Mouse (Mus musculus) retina, adult 2 months (tissue): ENCODE results near the gene Rnf168.
"Not testable (repeated sequence)": the region's sequence is repeated elsewhere in the genome, so short reads cannot be mapped to it uniquely, and the experiment has no call there.

ENCODE experiments used
- DNase-seq: peaks from one replicate; pipeline ENCODE4 v3.0.0-alpha.2; 2012; ENCODE audit warnings: low read depth, low spot score

Rnf168 gene

GRCm38 (mm10) chr16:32277308-32278256 lies at the start of gene Rnf168:
TSS of gene Rnf168 (plus strand) at chr16:32277459.
- DNase-seq, result peak; percentile 68

GRCm38 (mm10) chr16:32232050-32232449 lies 45.2 kb upstream of the Rnf168 start:
- DNase-seq, result not testable (repeated sequence)

- DNase-seq, result no peak
Observed at GRCm38 (mm10) chr16:32237930-32238680, 39.2 kb upstream of the Rnf168 start.

GRCm38 (mm10) chr16:32239428-32240312 lies 37.6 kb upstream of the Rnf168 start:
- no peak for DNase-seq

- no peak for DNase-seq
Observed at GRCm38 (mm10) chr16:32243901-32244300, 33.4 kb upstream of the Rnf168 start.

- no peak for DNase-seq
Observed at GRCm38 (mm10) chr16:32246351-32246791, 30.9 kb upstream of the Rnf168 start.

GRCm38 (mm10) chr16:32246952-32247370 lies 30.3 kb upstream of the Rnf168 start, which contains the start of the genes Fbxo45 and Wdr53:
TSS of gene Fbxo45 (minus strand) at chr16:32247158.
TSS of gene Wdr53 (plus strand) at chr16:32247227.
- peak; percentile 88 for DNase-seq

GRCm38 (mm10) chr16:32264225-32264624 lies 13.0 kb upstream of the Rnf168 start:
- DNase-seq, result not testable (repeated sequence)

- no peak for DNase-seq
Observed at GRCm38 (mm10) chr16:32271291-32271690, 6.0 kb upstream of the Rnf168 start, which contains the start of gene Smco1. TSS of gene Smco1 (plus strand) at chr16:32271468.

- no peak for DNase-seq
Observed at GRCm38 (mm10) chr16:32273338-32273737, 3.9 kb upstream of the Rnf168 start.

GRCm38 (mm10) chr16:32275041-32275440 lies 2.2 kb upstream of the Rnf168 start:
- DNase-seq, result no peak

GRCm38 (mm10) chr16:32275830-32276229 lies 1.4 kb upstream of the Rnf168 start:
- DNase-seq, result no peak

GRCm38 (mm10) chr16:32278396-32278795 lies 1.1 kb downstream of the Rnf168 start:
- DNase-seq, result no peak

- DNase-seq, result no peak
Observed at GRCm38 (mm10) chr16:32280211-32280610, 3.0 kb downstream of the Rnf168 start.

- no peak for DNase-seq
Observed at GRCm38 (mm10) chr16:32282608-32283007, 5.3 kb downstream of the Rnf168 start.

GRCm38 (mm10) chr16:32291821-32292220 lies 14.6 kb downstream of the Rnf168 start:
- DNase-seq, result no peak

GRCm38 (mm10) chr16:32299617-32300016 lies 22.4 kb downstream of the Rnf168 start:
- DNase-seq, result not testable (repeated sequence)

GRCm38 (mm10) chr16:32303046-32303445 lies 25.8 kb downstream of the Rnf168 start:
- DNase-seq, result no peak

- DNase-seq, result no peak
Observed at GRCm38 (mm10) chr16:32303886-32304285, 26.6 kb downstream of the Rnf168 start.

GRCm38 (mm10) chr16:32311970-32312369 lies 34.7 kb downstream of the Rnf168 start:
- no peak for DNase-seq

- DNase-seq, result no peak
Observed at GRCm38 (mm10) chr16:32312386-32312785, 35.1 kb downstream of the Rnf168 start.
